Mouse (Mus musculus) megakaryocyte progenitor cell, adult 5-6 weeks (primary cell): ENCODE results near the gene Vmn1r225. TPM values are rescaled to one million over a fixed set of nuclear protein-coding genes. Genes with fewer than 3 reads are reported as not detected.
"Not testable (repeated sequence)": the region's sequence is repeated elsewhere in the genome, so short reads cannot be mapped to it uniquely, and the experiment has no call there.

Experiments
- ATAC-seq: replicated peaks from 2 replicates; pipeline ENCODE4 v1.8.0; 2016; ENCODE audit warnings: mild to moderate bottlenecking, moderate TSS enrichment, inconsistent platforms; ENCODE audit not compliant: poor library complexity
- total RNA-seq, 2 experiments: library from RNA; stranded (forward) in 1 of 2; stranded (reverse) in 1 of 2; fragments of 157-497, 149-512 nt in 1 of 2; fragments of 200-1000 nt in 1 of 2; gene quantifications; 2 replicates each; pipeline versions ENCODE4 v1.2.3 to v1.2.4; 2015 to 2017

Vmn1r225 gene
- total RNA-seq (2015) (not detected in 2 replicates), total RNA-seq (2017) (not detected in 2 replicates)

- no peak for ATAC-seq
Observed at GRCm38 (mm10) chr17:20497858-20498257, at the start of gene Vmn1r225. TSS of gene Vmn1r225 (plus strand) at chr17:20498158.

GRCm38 (mm10) chr17:20473311-20473710 lies 24.6 kb upstream of the Vmn1r225 start:
- ATAC-seq, result no peak

- ATAC-seq, result no peak
Observed at GRCm38 (mm10) chr17:20481231-20481630, 16.7 kb upstream of the Vmn1r225 start, which contains the start of gene Vmn2r108. TSS of gene Vmn2r108 (minus strand) at chr17:20481331.

GRCm38 (mm10) chr17:20508247-20508646 lies 10.3 kb downstream of the Vmn1r225 start:
- ATAC-seq, result not testable (repeated sequence)

Other genes starting within 250 kb of the Vmn1r225 start
- gene Vmn2r106, start 212.6 kb upstream of the Vmn1r225 start, total RNA-seq (2015), result not detected in 2 replicates
- not detected in 2 replicates for gene Vmn2r106, start 212.6 kb upstream of the Vmn1r225 start, total RNA-seq (2017)
- gene Vmn2r107, start 152.9 kb upstream of the Vmn1r225 start, total RNA-seq (2015), result not detected in 2 replicates
- not detected in 2 replicates for gene Vmn2r107, start 152.9 kb upstream of the Vmn1r225 start, total RNA-seq (2017)
- not detected in 2 replicates for gene Vmn1r224, start 84.0 kb upstream of the Vmn1r225 start, total RNA-seq (2015)
- not detected in 2 replicates for gene Vmn1r224, start 84.0 kb upstream of the Vmn1r225 start, total RNA-seq (2017)
- gene Vmn2r108, start 16.8 kb upstream of the Vmn1r225 start, total RNA-seq (2015), result not detected in 2 replicates
- not detected in 2 replicates for gene Vmn2r108, start 16.8 kb upstream of the Vmn1r225 start, total RNA-seq (2017)
- gene Vmn2r109, start 66.6 kb downstream of the Vmn1r225 start, total RNA-seq (2015), result not detected in 2 replicates
- not detected in 2 replicates for gene Vmn2r109, start 66.6 kb downstream of the Vmn1r225 start, total RNA-seq (2017)
- not detected in 2 replicates for gene Vmn2r110, start 98.3 kb downstream of the Vmn1r225 start, total RNA-seq (2015)
- gene Vmn2r110, start 98.3 kb downstream of the Vmn1r225 start, total RNA-seq (2017), result not detected in 2 replicates
- gene Fpr-rs3, start 126.7 kb downstream of the Vmn1r225 start, total RNA-seq (2015), result not detected in 2 replicates
- gene Fpr-rs3, start 126.7 kb downstream of the Vmn1r225 start, total RNA-seq (2017), result not detected in 2 replicates
- gene Vmn1r226, start 184.7 kb downstream of the Vmn1r225 start, total RNA-seq (2015), result not detected in 2 replicates
- gene Vmn1r226, start 184.7 kb downstream of the Vmn1r225 start, total RNA-seq (2017), result not detected in 2 replicates
- gene Vmn1r227, start 231.7 kb downstream of the Vmn1r225 start, total RNA-seq (2015), result not detected in 2 replicates
- not detected in 2 replicates for gene Vmn1r227, start 231.7 kb downstream of the Vmn1r225 start, total RNA-seq (2017)